Mouse (Mus musculus): ENCODE measurements around the gene Wdtc1. TPM values are rescaled to one million over a fixed set of nuclear protein-coding genes. Genes with fewer than 3 reads are reported as not detected.

The Wdtc1 gene
- polyA plus RNA-seq, 1 experiment = 33.3 TPM

GRCm38 (mm10) chr4:133397299-133397698 lies 44.0 kb upstream of the Wdtc1 start:
- no peak overlapping the region for H3K4me3 ChIP-seq (ENCODE audit: extremely low read depth, insufficient read depth, insufficient read length)
- no peak for TF ChIP-seq POLR2A (IDR thresholded peaks at IDR 0.05; ENCODE audit: low read depth, low read length)
- no peak for TF ChIP-seq CTCF (IDR thresholded peaks at IDR 0.05; ENCODE audit: extremely low read depth, insufficient read depth, insufficient read length, insufficient replicate concordance)
- H3K4me1 ChIP-seq (ENCODE audit: control insufficient read depth, insufficient read depth, insufficient read length) = peaks cover 3% of the 10 kb centered on the region; the same call in 1 of the 2 replicates
- DNase-seq (ENCODE audit: low read depth in 1 of 2, low spot score in 2 of 2) = no peak
- no peaks in the 10 kb centered on the region for H3K27me3 ChIP-seq (ENCODE audit: control insufficient read depth, insufficient read depth, low read length)
- H3K27ac ChIP-seq (ENCODE audit: insufficient read depth, low read length) = no peak overlapping the region
- no peaks in the 10 kb centered on the region for H3K36me3 ChIP-seq (ENCODE audit: control insufficient read depth, insufficient read depth, low read length)
- 68% methylated on average over 5 of the region's 5 CpGs for WGBS

- Histone ChIP-seq H3K4me1 (ENCODE audit: control insufficient read depth, insufficient read depth, insufficient read length) (peaks cover 4% of the 10 kb centered on the region; the same call in 1 of the 2 replicates), H3K27me3 (ENCODE audit: control insufficient read depth, insufficient read depth, low read length) (no peaks in the 10 kb centered on the region), H3K4me3 (ENCODE audit: extremely low read depth, insufficient read depth, insufficient read length) (no peak overlapping the region), H3K27ac (ENCODE audit: insufficient read depth, low read length) (no peak overlapping the region), H3K36me3 (ENCODE audit: control insufficient read depth, insufficient read depth, low read length) (no peaks in the 10 kb centered on the region)
- 94% methylated on average over 2 of the region's 2 CpGs for whole genome bisulfite sequencing
- TF ChIP-seq CTCF (IDR thresholded peaks at IDR 0.05; ENCODE audit: extremely low read depth, insufficient read depth, insufficient read length, insufficient replicate concordance) = no peak
- TF ChIP-seq POLR2A (IDR thresholded peaks at IDR 0.05; ENCODE audit: low read depth, low read length) = no peak
- DNase-seq (ENCODE audit: low read depth in 1 of 2, low spot score in 2 of 2) = no peak
These were observed 42.8 kb upstream of the Wdtc1 start for GRCm38 (mm10) chr4:133396079-133396478.

GRCm38 (mm10) chr4:133394981-133395573 lies 41.8 kb upstream of the Wdtc1 start:
- TF ChIP-seq CTCF (IDR thresholded peaks at IDR 0.05; ENCODE audit: extremely low read depth, insufficient read depth, insufficient read length, insufficient replicate concordance) (no peak), POLR2A (IDR thresholded peaks at IDR 0.05; ENCODE audit: low read depth, low read length) (no peak)
- Histone ChIP-seq H3K4me1 (ENCODE audit: control insufficient read depth, insufficient read depth, insufficient read length) (peaks cover 7% of the 10 kb centered on the region; the same call in 1 of the 2 replicates), H3K27me3 (ENCODE audit: control insufficient read depth, insufficient read depth, low read length) (no peaks in the 10 kb centered on the region), H3K4me3 (ENCODE audit: extremely low read depth, insufficient read depth, insufficient read length) (no peak overlapping the region), H3K27ac (ENCODE audit: insufficient read depth, low read length) (no peak overlapping the region), H3K36me3 (ENCODE audit: control insufficient read depth, insufficient read depth, low read length) (no peaks in the 10 kb centered on the region)
- 83% methylated on average over 4 of the region's 4 CpGs for WGBS
- no peak for DNase-seq (ENCODE audit: low read depth in 1 of 2, low spot score in 2 of 2)

- no peaks in the 10 kb centered on the region for H3K36me3 ChIP-seq (ENCODE audit: control insufficient read depth, insufficient read depth, low read length)
- H3K4me3 ChIP-seq (ENCODE audit: extremely low read depth, insufficient read depth, insufficient read length) = no peak overlapping the region
- peak overlapping the region; percentile 48 for H3K27ac ChIP-seq (ENCODE audit: insufficient read depth, low read length)
- DNase-seq (ENCODE audit: low read depth in 1 of 2, low spot score in 2 of 2) = no peak
- H3K4me1 ChIP-seq (ENCODE audit: control insufficient read depth, insufficient read depth, insufficient read length) = peaks cover 7% of the 10 kb centered on the region; the same call in 1 of the 2 replicates
- 66% methylated on average over 18 of the region's 18 CpGs for WGBS
- no peak for TF ChIP-seq POLR2A (IDR thresholded peaks at IDR 0.05; ENCODE audit: low read depth, low read length)
- TF ChIP-seq CTCF (IDR thresholded peaks at IDR 0.05; ENCODE audit: extremely low read depth, insufficient read depth, insufficient read length, insufficient replicate concordance) = no peak
- no peaks in the 10 kb centered on the region for H3K27me3 ChIP-seq (ENCODE audit: control insufficient read depth, insufficient read depth, low read length)
These were observed 38.1 kb upstream of the Wdtc1 start for GRCm38 (mm10) chr4:133391185-133392040.

- Histone ChIP-seq H3K4me1 (ENCODE audit: control insufficient read depth, insufficient read depth, insufficient read length) (peaks cover 7% of the 10 kb centered on the region; the same call in 1 of the 2 replicates), H3K27me3 (ENCODE audit: control insufficient read depth, insufficient read depth, low read length) (no peaks in the 10 kb centered on the region), H3K36me3 (ENCODE audit: control insufficient read depth, insufficient read depth, low read length) (no peaks in the 10 kb centered on the region), H3K4me3 (ENCODE audit: extremely low read depth, insufficient read depth, insufficient read length) (no peak overlapping the region), H3K27ac (ENCODE audit: insufficient read depth, low read length) (peak overlapping the region; percentile 30; the same call in 1 of the 2 replicates)
- DNase-seq (ENCODE audit: low read depth in 1 of 2, low spot score in 2 of 2) = no peak
- 73% methylated on average over 6 of the region's 6 CpGs for WGBS
- TF ChIP-seq CTCF (IDR thresholded peaks at IDR 0.05; ENCODE audit: extremely low read depth, insufficient read depth, insufficient read length, insufficient replicate concordance) (no peak), POLR2A (IDR thresholded peaks at IDR 0.05; ENCODE audit: low read depth, low read length) (no peak)
These were observed 37.3 kb upstream of the Wdtc1 start for GRCm38 (mm10) chr4:133390585-133390984.

GRCm38 (mm10) chr4:133390042-133390441 lies 36.8 kb upstream of the Wdtc1 start:
- Histone ChIP-seq H3K27ac (ENCODE audit: insufficient read depth, low read length) (peak overlapping the region; percentile 29; the same call in 1 of the 2 replicates), H3K4me3 (ENCODE audit: extremely low read depth, insufficient read depth, insufficient read length) (no peak overlapping the region), H3K36me3 (ENCODE audit: control insufficient read depth, insufficient read depth, low read length) (peaks cover 2% of the 10 kb centered on the region; the same call in 1 of the 2 replicates), H3K27me3 (ENCODE audit: control insufficient read depth, insufficient read depth, low read length) (no peaks in the 10 kb centered on the region), H3K4me1 (ENCODE audit: control insufficient read depth, insufficient read depth, insufficient read length) (peaks cover 7% of the 10 kb centered on the region; the same call in 1 of the 2 replicates)
- no peak for DNase-seq (ENCODE audit: low read depth in 1 of 2, low spot score in 2 of 2)
- TF ChIP-seq POLR2A (IDR thresholded peaks at IDR 0.05; ENCODE audit: low read depth, low read length) = no peak
- no peak for TF ChIP-seq CTCF (IDR thresholded peaks at IDR 0.05; ENCODE audit: extremely low read depth, insufficient read depth, insufficient read length, insufficient replicate concordance)
- 77% methylated on average over 2 of the region's 2 CpGs for WGBS

Measured in spleen, adult 2 months (tissue).